Mouse (Mus musculus): ENCODE measurements around the gene Trove2. TPM values are rescaled to one million over a fixed set of nuclear protein-coding genes. Genes with fewer than 3 reads are reported as not detected.
A peak's percentile ranks its signal among the peaks of the same experiment; 100 is the strongest.

The Trove2 gene
- total RNA-seq (2015; ENCODE audit: low replicate concordance) (0.72 TPM in 1 of 2 replicates, not detected in the other), total RNA-seq (2017; ENCODE audit: low replicate concordance) (0.51 TPM in 1 of 2 replicates, not detected in the other)

GRCm38 (mm10) chr1:143776446-143777411 lies at the start of gene Trove2, which contains the start of gene Uchl5:
Trove2 (minus strand) TSS chr1:143777068.
Uchl5 (plus strand) TSS chr1:143777272.
- peak; percentile 93 for ATAC-seq (replicated peaks; ENCODE audit: low FRiP score, poor library complexity, severe bottlenecking)

- no peak for ATAC-seq (replicated peaks; ENCODE audit: low FRiP score, poor library complexity, severe bottlenecking)
Observed at GRCm38 (mm10) chr1:143822677-143823076, 45.8 kb upstream of the Trove2 start.

- no peak for ATAC-seq (replicated peaks; ENCODE audit: low FRiP score, poor library complexity, severe bottlenecking)
Observed at GRCm38 (mm10) chr1:143820096-143820877, 43.4 kb upstream of the Trove2 start.

GRCm38 (mm10) chr1:143813676-143814360 lies 37.0 kb upstream of the Trove2 start:
- peak; percentile 89 for ATAC-seq (replicated peaks; ENCODE audit: low FRiP score, poor library complexity, severe bottlenecking)

- no peak for ATAC-seq (replicated peaks; ENCODE audit: low FRiP score, poor library complexity, severe bottlenecking)
Observed at GRCm38 (mm10) chr1:143809062-143809461, 32.2 kb upstream of the Trove2 start.

GRCm38 (mm10) chr1:143803537-143803936 lies 26.7 kb upstream of the Trove2 start:
- peak; percentile 80 for ATAC-seq (replicated peaks; ENCODE audit: low FRiP score, poor library complexity, severe bottlenecking)

GRCm38 (mm10) chr1:143788584-143789227 lies 11.8 kb upstream of the Trove2 start:
- peak; percentile 86 for ATAC-seq (replicated peaks; ENCODE audit: low FRiP score, poor library complexity, severe bottlenecking)

GRCm38 (mm10) chr1:143777558-143778218 lies 820 bp upstream of the Trove2 start:
- peak; percentile 70 for ATAC-seq (replicated peaks; ENCODE audit: low FRiP score, poor library complexity, severe bottlenecking)

- no peak for ATAC-seq (replicated peaks; ENCODE audit: low FRiP score, poor library complexity, severe bottlenecking)
Observed at GRCm38 (mm10) chr1:143773909-143774308, 3.0 kb downstream of the Trove2 start.

GRCm38 (mm10) chr1:143773082-143773481 lies 3.8 kb downstream of the Trove2 start:
- no peak for ATAC-seq (replicated peaks; ENCODE audit: low FRiP score, poor library complexity, severe bottlenecking)

- no peak for ATAC-seq (replicated peaks; ENCODE audit: low FRiP score, poor library complexity, severe bottlenecking)
Observed at GRCm38 (mm10) chr1:143770444-143771109, 6.3 kb downstream of the Trove2 start.

GRCm38 (mm10) chr1:143766238-143766637 lies 10.6 kb downstream of the Trove2 start:
- ATAC-seq (replicated peaks; ENCODE audit: low FRiP score, poor library complexity, severe bottlenecking), result 0 out of 2 replicates have a peak, but pooled peaks have one; percentile 14

- no peak for ATAC-seq (replicated peaks; ENCODE audit: low FRiP score, poor library complexity, severe bottlenecking)
Observed at GRCm38 (mm10) chr1:143765801-143766200, 11.1 kb downstream of the Trove2 start.

GRCm38 (mm10) chr1:143764443-143764842 lies 12.4 kb downstream of the Trove2 start:
- ATAC-seq (replicated peaks; ENCODE audit: low FRiP score, poor library complexity, severe bottlenecking), result no peak

- no peak for ATAC-seq (replicated peaks; ENCODE audit: low FRiP score, poor library complexity, severe bottlenecking)
Observed at GRCm38 (mm10) chr1:143762159-143762558, 14.7 kb downstream of the Trove2 start.

GRCm38 (mm10) chr1:143745871-143746270 lies 31.0 kb downstream of the Trove2 start:
- ATAC-seq (replicated peaks; ENCODE audit: low FRiP score, poor library complexity, severe bottlenecking), result no peak

- ATAC-seq (replicated peaks; ENCODE audit: low FRiP score, poor library complexity, severe bottlenecking), result no peak
Observed at GRCm38 (mm10) chr1:143742186-143742585, 34.7 kb downstream of the Trove2 start.

- ATAC-seq (replicated peaks; ENCODE audit: low FRiP score, poor library complexity, severe bottlenecking), result no peak
Observed at GRCm38 (mm10) chr1:143741331-143741730, 35.5 kb downstream of the Trove2 start.

Data from erythroid progenitor cell, adult 5-6 weeks (primary cell).